ENCODE assay signal across 21 mouse cellular contexts in genomic region chr4:41045288-41045687, GRCm38 (mm10). TPM values are rescaled to one million over a fixed set of nuclear protein-coding genes. Genes with fewer than 3 reads are reported as not detected.
DNase-seq lines count a peak whose midpoint lies in the region; ATAC-seq lines count a peak whose summit lies in the region.
"Had no signal": no experiment of that assay in that cellular context is flagged by ENCODE, and none has a peak within 500 bp of the region (broad histone marks: within the 10 kb centered on the region; RNA-seq: fewer than 3 reads in every experiment).

No protein-coding gene starts in this region.

- no peak for ATAC-seq in erythroblast, adult 5-6 weeks (replicated peaks; ENCODE audit: low FRiP score, poor library complexity, severe bottlenecking)
- ATAC-seq in intestine, embryonic 15.5 days = peak; percentile 79
- 0 out of 2 replicates have a peak, but pooled peaks have one; percentile 27 for ATAC-seq in liver, embryonic 15.5 days (ENCODE audit: insufficient read depth)
- no peak for ATAC-seq in frontal cortex, adult (ENCODE audit: low TSS enrichment)
- ATAC-seq: CD4-positive, CD25-positive, alpha-beta regulatory T cell, adult 4 months; forebrain, embryonic 15.5 days; hindbrain, embryonic 16.5 days had no signal

- H3K36me3 ChIP-seq in erythroblast, embryonic 14.5 days (ENCODE audit: control insufficient read depth) = no peaks in the 10 kb centered on the region
- H3K36me3 ChIP-seq in intestine, embryonic 15.5 days = no peaks in the 10 kb centered on the region
- no peaks in the 10 kb centered on the region for H3K36me3 ChIP-seq in liver, embryonic 15.5 days (replicated peaks)
- H3K36me3 ChIP-seq: forebrain, embryonic 15.5 days; G1E; heart, embryonic 13.5 days; stomach, embryonic 15.5 days had no signal

- peak overlapping the region; percentile 7 for H3K4me3 ChIP-seq in erythroblast, embryonic 14.5 days (replicated peaks)
- no peak overlapping the region for H3K4me3 ChIP-seq in intestine, embryonic 15.5 days (replicated peaks)
- H3K4me3 ChIP-seq in liver, embryonic 15.5 days (replicated peaks) = peak overlapping the region; percentile 14
- H3K4me3 ChIP-seq: forebrain, embryonic 15.5 days; heart, embryonic 13.5 days; stomach, embryonic 15.5 days had no signal

- WGBS in intestine, embryonic 15.5 days = 59% methylated on average over 3 of the region's 3 CpGs
- 64% methylated on average over 3 of the region's 3 CpGs for WGBS in liver, embryonic 15.5 days (ENCODE audit: insufficient replicate concordance)

- no peak overlapping the region for H3K4me2 ChIP-seq in intestine, embryonic 15.5 days (replicated peaks)
- peak overlapping the region; percentile 46 for H3K4me2 ChIP-seq in liver, embryonic 15.5 days
- H3K4me2 ChIP-seq: forebrain, embryonic 15.5 days; heart, embryonic 13.5 days; stomach, embryonic 15.5 days had no signal

- H3K9me3 ChIP-seq in erythroblast, embryonic 14.5 days (ENCODE audit: control insufficient read depth, low read length) = no peaks in the 10 kb centered on the region
- H3K9me3 ChIP-seq in intestine, embryonic 15.5 days = no peaks in the 10 kb centered on the region
- H3K9me3 ChIP-seq in liver, embryonic 15.5 days (replicated peaks) = no peaks in the 10 kb centered on the region
- H3K9me3 ChIP-seq: forebrain, embryonic 15.5 days; G1E; heart, embryonic 13.5 days; stomach, embryonic 15.5 days had no signal

- DNase-seq in kidney, postnatal 10 days = peak; percentile 66
- no peak for DNase-seq in left cerebral cortex, postnatal 25 days (ENCODE audit: low spot score in 2 of 2)
- DNase-seq in ovary, postnatal 14 days (ENCODE audit: low spot score) = no peak
- DNase-seq: cerebellum, postnatal 10 days; heart, postnatal 4 days; lung, adult 18-20 months; lung, postnatal 36 days had no signal

- H3K27ac ChIP-seq in intestine, embryonic 15.5 days = no peak overlapping the region
- H3K27ac ChIP-seq in liver, embryonic 15.5 days (replicated peaks) = no peak overlapping the region
- H3K27ac ChIP-seq: forebrain, embryonic 15.5 days; heart, embryonic 13.5 days; stomach, embryonic 15.5 days had no signal

- no peaks in the 10 kb centered on the region for H3K27me3 ChIP-seq in erythroblast, embryonic 14.5 days (ENCODE audit: control insufficient read depth)
- H3K27me3 ChIP-seq in intestine, embryonic 15.5 days (replicated peaks) = no peaks in the 10 kb centered on the region
- H3K27me3 ChIP-seq in liver, embryonic 15.5 days = no peaks in the 10 kb centered on the region
- H3K27me3 ChIP-seq: forebrain, embryonic 15.5 days; heart, embryonic 13.5 days; stomach, embryonic 15.5 days had no signal

- no peak overlapping the region for H3K9ac ChIP-seq in intestine, embryonic 15.5 days
- no peak overlapping the region for H3K9ac ChIP-seq in liver, embryonic 15.5 days
- H3K9ac ChIP-seq: forebrain, embryonic 15.5 days; heart, embryonic 13.5 days; stomach, embryonic 15.5 days had no signal

- intact Hi-C loops in left cerebral cortex, postnatal 25 days (cut with DNase I) = no loop called here

- no peaks in the 10 kb centered on the region for H3K4me1 ChIP-seq in erythroblast, embryonic 14.5 days (ENCODE audit: control insufficient read depth)
- 0 out of 2 replicates have a peak, but pooled peaks cover 4% of the 10 kb centered on the region for H3K4me1 ChIP-seq in intestine, embryonic 15.5 days (replicated peaks)
- H3K4me1 ChIP-seq in liver, embryonic 15.5 days (replicated peaks) = peaks cover 13% of the 10 kb centered on the region; the same call in 1 of the 2 replicates
- H3K4me1 ChIP-seq: forebrain, embryonic 15.5 days had no signal

RNA-seq across cellular contexts. Expression of gene Aqp7, which starts 2.7 kb away (rescaled TPM):
- not detected in 2 replicates for polyA plus RNA-seq in erythroblast, embryonic 14.5 days (2012)
- not detected in 2 replicates for total RNA-seq in erythroblast, adult 5-6 weeks (2015; ENCODE audit: low replicate concordance)
- total RNA-seq in erythroblast, adult 5-6 weeks (2017; ENCODE audit: low replicate concordance) = not detected in 2 replicates
- polyA plus RNA-seq in intestine, embryonic 15.5 days (2015; fragmentation: Nextera tagmentation; extraction: Ambion mirVana) = 0.35 and 0.62 TPM in 2 replicates
- 0.79 and 1.2 TPM in 2 replicates for polyA plus RNA-seq in liver, embryonic 15.5 days (2015; fragmentation: Nextera tagmentation; extraction: Ambion mirVana)
- total RNA-seq in left cerebral cortex, postnatal 25 days (2021) = not detected
- total RNA-seq: G1E; granulocyte monocyte progenitor cell, adult 5-6 weeks; left cerebral cortex, postnatal 36 days; midbrain, postnatal 0 days had no signal
- polyA plus RNA-seq: CD4-positive, CD25-positive, alpha-beta regulatory T cell, adult 4 months; forebrain, embryonic 15.5 days; G1E; heart, embryonic 13.5 days; hindbrain, embryonic 16.5 days; midbrain, postnatal 0 days had no signal

RNA-seq across cellular contexts. Expression of gene Aqp3, which starts 52.7 kb away (rescaled TPM):
- polyA plus RNA-seq in erythroblast, embryonic 14.5 days (2012) = 3.0 and 4.8 TPM in 2 replicates
- total RNA-seq in erythroblast, adult 5-6 weeks (2015; ENCODE audit: low replicate concordance) = not detected in 2 replicates
- total RNA-seq in erythroblast, adult 5-6 weeks (2017; ENCODE audit: low replicate concordance) = not detected in 2 replicates
- 2.3 and 2.8 TPM in 2 replicates for polyA plus RNA-seq in intestine, embryonic 15.5 days (2015; fragmentation: Nextera tagmentation; extraction: Ambion mirVana)
- 12.3 and 12.8 TPM in 2 replicates for polyA plus RNA-seq in liver, embryonic 15.5 days (2015; fragmentation: Nextera tagmentation; extraction: Ambion mirVana)
- not detected for total RNA-seq in left cerebral cortex, postnatal 25 days (2021)
- total RNA-seq: granulocyte monocyte progenitor cell, adult 5-6 weeks; left cerebral cortex, postnatal 36 days had no signal

Comparison
In these comparisons a context has a peak if more than half of its experiments do, and no peak if none do; other contexts are left out.
1. ATAC-seq: peak in intestine, embryonic 15.5 days (single experiment) and liver, embryonic 15.5 days (single experiment); none in erythroblast, adult 5-6 weeks (single experiment) and frontal cortex, adult (single experiment).